Mouse (Mus musculus) heart, adult 2 months (tissue): ENCODE results near the gene Slc38a10.

Source experiments
- CTCF ChIP-seq: fragments of 200-600 bp; IDR thresholded peaks from 2 replicates; pipeline ENCODE4 v1.8.1; 2022; ENCODE audit warnings: antibody characterized with exemption, mild to moderate bottlenecking, moderate library complexity
- EP300 ChIP-seq: fragments of 200-500 bp; IDR thresholded peaks from 2 replicates; pipeline ENCODE4 v1.6.1; 2011; ENCODE audit warnings: low read depth, low read length, control low read depth; ENCODE audit not compliant: insufficient read depth
- POLR2A ChIP-seq: fragments of 200-500 bp; IDR thresholded peaks from 2 replicates; pipeline ENCODE4 v1.6.1; 2011; ENCODE audit warnings: mild to moderate bottlenecking, low read depth, low read length, control low read depth; ENCODE audit not compliant: insufficient read depth

DNA sequence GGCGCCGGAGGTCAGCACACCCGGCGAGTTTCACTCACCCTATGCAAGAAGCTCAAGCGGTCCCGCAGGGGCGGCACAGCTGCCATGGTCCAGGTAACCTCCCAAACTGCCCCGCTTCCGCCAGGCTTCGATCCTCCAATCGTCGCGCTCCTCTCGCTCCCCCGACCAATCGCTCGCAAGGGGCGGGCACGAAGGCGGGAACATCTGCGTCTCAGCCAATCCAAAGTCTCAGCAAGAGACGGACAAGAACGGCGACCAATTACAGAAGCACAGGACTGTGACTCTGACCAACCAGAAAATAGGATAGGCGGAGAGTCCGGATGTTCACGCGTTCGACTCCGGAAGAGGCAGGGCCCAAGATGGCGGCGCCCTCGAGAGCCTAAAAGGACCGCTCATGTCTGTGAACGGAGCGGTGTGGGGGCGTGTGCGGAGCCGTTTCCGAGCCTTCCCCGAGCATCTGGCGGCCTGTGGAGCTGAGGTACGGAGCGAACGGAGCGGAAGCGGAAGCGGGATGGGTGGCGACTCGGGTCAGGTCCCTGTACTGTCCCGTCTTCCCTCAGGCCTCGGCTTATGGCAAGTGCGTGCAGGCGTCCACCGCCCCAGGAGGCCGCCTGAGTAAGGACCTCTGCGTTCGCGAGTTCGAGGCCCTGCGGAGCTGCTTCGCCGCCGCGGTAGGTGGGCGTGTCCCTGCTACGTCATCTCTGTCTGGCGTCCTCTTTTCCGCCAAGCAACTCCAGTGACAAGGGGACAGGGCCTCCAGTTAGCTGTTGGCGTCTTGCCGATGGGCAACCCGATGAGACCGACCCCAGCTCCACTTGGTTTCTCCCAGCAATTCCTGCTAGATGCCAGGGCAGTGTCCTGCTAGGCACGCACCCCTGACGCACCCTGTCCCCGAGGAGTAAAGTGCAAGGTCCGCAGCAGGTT is 52.3 kb downstream of the Slc38a10 start, which contains the start of the genes Tepsin and Ndufaf8:
- TF ChIP-seq CTCF, result no peak
- TF ChIP-seq POLR2A, result peak; percentile 80
- no peak for TF ChIP-seq EP300
